Mouse (Mus musculus): Measurements from ENCODE around the gene Pde4b. TPM values are rescaled to one million over a fixed set of nuclear protein-coding genes. Genes with fewer than 3 reads are reported as not detected.

The Pde4b gene
- polyA plus RNA-seq, 1 experiment from 2014 or later, result 51.2 TPM

GRCm38 (mm10) chr4:102514972-102515835, 427.9 kb downstream of the Pde4b start:
- H3K27ac ChIP-seq (ENCODE audit: low read depth, low read length), result no peak overlapping the region
- H3K36me3 ChIP-seq (ENCODE audit: control insufficient read depth, insufficient read depth, low read length), result no peaks in the 10 kb centered on the region
- ATAC-seq (ENCODE audit: low read depth), result no peak
- H3K9me3 ChIP-seq (ENCODE audit: control insufficient read depth, low read length), result no peaks in the 10 kb centered on the region
- 59% methylated on average over 3 of the region's 3 CpGs for WGBS
- H3K27me3 ChIP-seq (ENCODE audit: control insufficient read depth, insufficient read depth, low read length), result no peaks in the 10 kb centered on the region
- H3K4me3 ChIP-seq (ENCODE audit: low read depth, low read length), result no peak overlapping the region
- no peak overlapping the region for H3K4me2 ChIP-seq (ENCODE audit: low read depth, low read length)
- H3K4me1 ChIP-seq (ENCODE audit: control insufficient read depth, insufficient read depth, low read length), result peaks cover 7% of the 10 kb centered on the region
- no peak overlapping the region for H3K9ac ChIP-seq (replicated peaks; ENCODE audit: low read depth, low read length)

GRCm38 (mm10) chr4:102516395-102516794, 429.1 kb downstream of the Pde4b start:
- WGBS, result 80% methylated on average over 4 of the region's 4 CpGs
- Histone ChIP-seq H3K27ac (ENCODE audit: low read depth, low read length) (no peak overlapping the region), H3K36me3 (ENCODE audit: control insufficient read depth, insufficient read depth, low read length) (no peaks in the 10 kb centered on the region), H3K4me2 (ENCODE audit: low read depth, low read length) (no peak overlapping the region), H3K4me1 (ENCODE audit: control insufficient read depth, insufficient read depth, low read length) (peaks cover 4% of the 10 kb centered on the region), H3K27me3 (ENCODE audit: control insufficient read depth, insufficient read depth, low read length) (no peaks in the 10 kb centered on the region), H3K9ac (replicated peaks; ENCODE audit: low read depth, low read length) (no peak overlapping the region), H3K4me3 (ENCODE audit: low read depth, low read length) (no peak overlapping the region), H3K9me3 (ENCODE audit: control insufficient read depth, low read length) (no peaks in the 10 kb centered on the region)
- no peak for ATAC-seq (ENCODE audit: low read depth)

DNA sequence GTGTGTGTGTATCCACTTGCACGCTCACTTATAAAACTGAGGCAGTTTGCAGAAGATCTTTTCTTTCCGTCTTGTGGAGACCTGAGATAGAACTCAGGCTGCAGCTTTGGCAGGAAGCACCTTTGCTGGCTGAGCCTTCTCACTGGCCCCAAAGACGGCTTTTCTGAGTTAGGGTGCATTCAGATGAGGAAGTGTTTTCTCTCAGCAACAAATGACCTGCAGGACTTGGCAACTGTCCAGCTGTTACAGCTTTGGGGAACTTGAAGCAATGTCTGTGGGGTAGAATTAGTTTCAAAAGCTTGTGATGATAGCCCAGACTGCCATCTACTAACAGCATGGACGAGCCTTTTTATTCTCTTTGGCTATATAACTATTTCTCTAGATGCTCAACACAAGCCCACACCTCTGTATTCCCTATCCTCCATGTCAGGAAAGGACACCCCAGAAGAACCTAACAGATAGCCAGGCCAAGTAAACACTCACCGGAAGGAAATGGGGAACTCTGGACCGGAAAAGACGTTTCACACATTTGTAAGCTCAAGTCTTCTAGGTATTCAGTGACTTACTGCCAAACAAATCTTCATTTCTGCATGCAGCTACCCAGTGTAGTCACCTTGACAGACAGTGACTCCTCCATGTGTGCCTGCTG, 429.8 kb downstream of the Pde4b start:
- 74% methylated on average over 7 of the region's 7 CpGs for WGBS
- Histone ChIP-seq H3K27ac (ENCODE audit: low read depth, low read length) (no peak overlapping the region), H3K9me3 (ENCODE audit: control insufficient read depth, low read length) (no peaks in the 10 kb centered on the region), H3K27me3 (ENCODE audit: control insufficient read depth, insufficient read depth, low read length) (no peaks in the 10 kb centered on the region), H3K36me3 (ENCODE audit: control insufficient read depth, insufficient read depth, low read length) (no peaks in the 10 kb centered on the region), H3K9ac (replicated peaks; ENCODE audit: low read depth, low read length) (no peak overlapping the region), H3K4me2 (ENCODE audit: low read depth, low read length) (no peak overlapping the region), H3K4me1 (ENCODE audit: control insufficient read depth, insufficient read depth, low read length) (no peaks in the 10 kb centered on the region), H3K4me3 (ENCODE audit: low read depth, low read length) (no peak overlapping the region)
- no peak for ATAC-seq (ENCODE audit: low read depth)

- H3K27ac ChIP-seq (ENCODE audit: low read depth, low read length), result no peak overlapping the region
- no peak overlapping the region for H3K4me3 ChIP-seq (ENCODE audit: low read depth, low read length)
- ATAC-seq (ENCODE audit: low read depth), result no peak
- no peak overlapping the region for H3K4me2 ChIP-seq (ENCODE audit: low read depth, low read length)
- no peaks in the 10 kb centered on the region for H3K4me1 ChIP-seq (ENCODE audit: control insufficient read depth, insufficient read depth, low read length)
- H3K36me3 ChIP-seq (ENCODE audit: control insufficient read depth, insufficient read depth, low read length), result no peaks in the 10 kb centered on the region
- H3K9me3 ChIP-seq (ENCODE audit: control insufficient read depth, low read length), result no peaks in the 10 kb centered on the region
- H3K9ac ChIP-seq (replicated peaks; ENCODE audit: low read depth, low read length), result no peak overlapping the region
- WGBS, result 74% methylated on average over 2 of the region's 2 CpGs
- H3K27me3 ChIP-seq (ENCODE audit: control insufficient read depth, insufficient read depth, low read length), result no peaks in the 10 kb centered on the region
These were observed 430.3 kb downstream of the Pde4b start for GRCm38 (mm10) chr4:102517653-102518052.

- no peaks in the 10 kb centered on the region for H3K27me3 ChIP-seq (ENCODE audit: control insufficient read depth, insufficient read depth, low read length)
- no peaks in the 10 kb centered on the region for H3K36me3 ChIP-seq (ENCODE audit: control insufficient read depth, insufficient read depth, low read length)
- H3K9me3 ChIP-seq (ENCODE audit: control insufficient read depth, low read length), result no peaks in the 10 kb centered on the region
- H3K9ac ChIP-seq (replicated peaks; ENCODE audit: low read depth, low read length), result no peak overlapping the region
- H3K4me1 ChIP-seq (ENCODE audit: control insufficient read depth, insufficient read depth, low read length), result no peaks in the 10 kb centered on the region
- no peak overlapping the region for H3K27ac ChIP-seq (ENCODE audit: low read depth, low read length)
- ATAC-seq (ENCODE audit: low read depth), result no peak
- H3K4me2 ChIP-seq (ENCODE audit: low read depth, low read length), result no peak overlapping the region
- no peak overlapping the region for H3K4me3 ChIP-seq (ENCODE audit: low read depth, low read length)
- 93% methylated on average over 2 of the region's 2 CpGs for WGBS
These were observed 431.0 kb downstream of the Pde4b start for GRCm38 (mm10) chr4:102518341-102518740.

DNA sequence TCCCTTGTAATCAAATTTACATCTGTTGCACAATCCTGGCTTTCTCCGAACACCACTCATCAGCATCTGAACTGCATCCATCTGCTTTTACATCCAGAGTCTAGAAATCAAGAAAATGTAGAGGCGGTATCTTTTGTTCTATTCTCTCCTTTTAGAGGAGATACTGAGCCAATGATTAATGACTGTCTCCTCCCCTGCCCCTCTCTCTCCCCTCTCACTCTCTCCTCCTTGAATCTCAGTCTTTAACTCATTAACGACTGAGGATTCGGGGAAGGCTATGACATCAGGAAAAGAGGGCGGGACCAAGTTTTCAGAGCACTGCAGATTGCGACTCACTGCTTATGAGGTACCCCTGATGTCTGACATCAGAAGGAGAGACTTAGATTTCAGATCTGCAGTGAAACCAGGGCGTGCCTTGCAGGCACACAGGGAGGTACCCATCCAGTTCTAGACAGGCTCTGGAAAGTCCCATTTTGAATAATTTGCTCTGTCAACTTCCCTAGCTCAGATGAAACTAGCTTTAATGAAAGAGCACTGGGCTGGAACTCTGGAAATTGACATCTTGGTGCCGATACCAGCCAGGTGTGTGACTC, 433.4 kb downstream of the Pde4b start:
- Histone ChIP-seq H3K36me3 (ENCODE audit: control insufficient read depth, insufficient read depth, low read length) (no peaks in the 10 kb centered on the region), H3K27ac (ENCODE audit: low read depth, low read length) (no peak overlapping the region), H3K4me2 (ENCODE audit: low read depth, low read length) (no peak overlapping the region), H3K4me3 (ENCODE audit: low read depth, low read length) (no peak overlapping the region), H3K27me3 (ENCODE audit: control insufficient read depth, insufficient read depth, low read length) (no peaks in the 10 kb centered on the region), H3K9me3 (ENCODE audit: control insufficient read depth, low read length) (no peaks in the 10 kb centered on the region), H3K4me1 (ENCODE audit: control insufficient read depth, insufficient read depth, low read length) (no peaks in the 10 kb centered on the region), H3K9ac (replicated peaks; ENCODE audit: low read depth, low read length) (no peak overlapping the region)
- 61% methylated on average over 8 of the region's 8 CpGs for WGBS
- ATAC-seq (ENCODE audit: low read depth), result no peak

DNA sequence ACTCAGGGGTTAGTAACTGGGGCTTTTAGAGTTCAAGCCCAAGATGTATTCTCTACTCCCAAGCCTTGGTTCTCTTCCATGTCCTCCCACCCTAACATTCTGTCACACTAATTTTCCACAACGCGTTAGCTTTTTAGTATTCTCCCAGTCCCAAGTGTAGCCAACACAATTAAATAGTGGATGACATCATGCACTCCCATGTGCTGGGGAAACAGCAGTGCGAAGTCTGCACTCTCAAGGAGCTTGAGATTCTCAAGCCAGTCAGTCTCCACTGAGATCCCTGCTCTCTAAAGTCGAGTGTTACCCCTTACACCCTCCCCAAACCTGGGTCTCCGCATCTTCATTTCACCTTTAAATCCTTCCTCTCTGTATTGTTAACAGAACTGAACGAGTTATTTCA, 434.1 kb downstream of the Pde4b start:
- H3K4me1 ChIP-seq (ENCODE audit: control insufficient read depth, insufficient read depth, low read length), result no peaks in the 10 kb centered on the region
- no peak overlapping the region for H3K4me3 ChIP-seq (ENCODE audit: low read depth, low read length)
- 69% methylated on average over 6 of the region's 6 CpGs for WGBS
- no peaks in the 10 kb centered on the region for H3K27me3 ChIP-seq (ENCODE audit: control insufficient read depth, insufficient read depth, low read length)
- no peak overlapping the region for H3K4me2 ChIP-seq (ENCODE audit: low read depth, low read length)
- H3K9me3 ChIP-seq (ENCODE audit: control insufficient read depth, low read length), result no peaks in the 10 kb centered on the region
- H3K36me3 ChIP-seq (ENCODE audit: control insufficient read depth, insufficient read depth, low read length), result no peaks in the 10 kb centered on the region
- ATAC-seq (ENCODE audit: low read depth), result no peak
- H3K27ac ChIP-seq (ENCODE audit: low read depth, low read length), result no peak overlapping the region
- no peak overlapping the region for H3K9ac ChIP-seq (replicated peaks; ENCODE audit: low read depth, low read length)

DNA sequence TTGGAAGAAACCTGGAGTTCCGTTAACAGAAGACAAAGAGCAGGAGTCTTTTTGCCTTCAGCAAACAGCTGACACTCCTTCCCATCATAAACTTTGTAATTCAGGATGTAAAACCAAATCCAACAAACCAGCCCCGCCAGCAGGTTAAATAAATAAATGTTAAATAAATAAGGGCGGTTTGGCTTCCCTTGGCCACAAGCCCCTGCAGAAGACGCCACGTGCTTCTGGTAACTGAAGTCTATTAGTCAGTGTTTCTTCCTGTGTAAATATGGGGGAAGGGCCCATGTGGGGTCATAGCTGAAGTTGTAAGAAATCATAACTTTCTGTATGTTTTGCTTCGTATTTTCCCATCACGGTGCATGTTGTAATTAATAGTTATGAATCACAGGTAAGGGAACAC, 440.0 kb downstream of the Pde4b start:
- no peaks in the 10 kb centered on the region for H3K9me3 ChIP-seq (ENCODE audit: control insufficient read depth, low read length)
- ATAC-seq (ENCODE audit: low read depth), result no peak
- H3K4me1 ChIP-seq (ENCODE audit: control insufficient read depth, insufficient read depth, low read length), result no peaks in the 10 kb centered on the region
- H3K4me3 ChIP-seq (ENCODE audit: low read depth, low read length), result no peak overlapping the region
- no peak overlapping the region for H3K4me2 ChIP-seq (ENCODE audit: low read depth, low read length)
- no peaks in the 10 kb centered on the region for H3K27me3 ChIP-seq (ENCODE audit: control insufficient read depth, insufficient read depth, low read length)
- 80% methylated on average over 7 of the region's 7 CpGs for whole genome bisulfite sequencing
- no peak overlapping the region for H3K9ac ChIP-seq (replicated peaks; ENCODE audit: low read depth, low read length)
- no peaks in the 10 kb centered on the region for H3K36me3 ChIP-seq (ENCODE audit: control insufficient read depth, insufficient read depth, low read length)
- H3K27ac ChIP-seq (ENCODE audit: low read depth, low read length), result no peak overlapping the region

DNA sequence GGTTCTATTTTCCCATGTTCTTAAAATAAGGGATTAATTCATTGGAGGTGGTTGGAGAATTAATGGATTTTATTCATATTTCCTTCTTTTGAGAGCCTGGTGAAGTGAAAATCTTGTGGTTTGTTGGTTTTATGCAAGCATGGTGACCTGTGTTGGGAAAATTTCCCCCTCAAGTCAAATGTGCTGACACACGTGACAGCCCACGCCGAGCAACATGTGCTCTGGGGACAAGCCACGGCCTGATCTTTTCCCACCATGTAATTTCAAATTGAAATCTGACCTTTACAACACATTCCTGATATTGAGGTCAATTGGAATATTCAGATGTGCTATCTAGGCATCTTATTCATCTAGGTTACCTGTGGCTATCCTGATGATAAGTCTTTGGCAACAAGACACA, 443.5 kb downstream of the Pde4b start:
- Histone ChIP-seq H3K4me1 (ENCODE audit: control insufficient read depth, insufficient read depth, low read length) (no peaks in the 10 kb centered on the region), H3K36me3 (ENCODE audit: control insufficient read depth, insufficient read depth, low read length) (no peaks in the 10 kb centered on the region), H3K4me3 (ENCODE audit: low read depth, low read length) (no peak overlapping the region), H3K9ac (replicated peaks; ENCODE audit: low read depth, low read length) (no peak overlapping the region), H3K9me3 (ENCODE audit: control insufficient read depth, low read length) (no peaks in the 10 kb centered on the region), H3K4me2 (ENCODE audit: low read depth, low read length) (no peak overlapping the region), H3K27me3 (ENCODE audit: control insufficient read depth, insufficient read depth, low read length) (no peaks in the 10 kb centered on the region), H3K27ac (ENCODE audit: low read depth, low read length) (no peak overlapping the region)
- 87% methylated on average over 4 of the region's 4 CpGs for WGBS
- no peak for ATAC-seq (ENCODE audit: low read depth)

Data from neural tube, embryonic 14.5 days (tissue).